Mouse (Mus musculus) heart, embryonic 16.5 days (tissue): ENCODE results near the gene Ltbp2. TPM values are rescaled to one million over a fixed set of nuclear protein-coding genes. Genes with fewer than 3 reads are reported as not detected.

Experiments
- ATAC-seq: fragments of 200-750 bp; cut with Nextera tagmentation; replicated peaks from 2 replicates; pipeline ENCODE4 v1.8.0; 2017; ENCODE audit warnings: moderate number of reproducible peaks; ENCODE audit not compliant: insufficient read depth, low FRiP score; ENCODE audit errors: extremely low read depth
- H3K27ac ChIP-seq: fragments of 300-500 bp; sonication (generic); 2 replicates; pipeline ENCODE4 v1.5.1; 2014; ENCODE audit warnings: mild to moderate bottlenecking, low read length, control low read depth, moderate library complexity
- H3K27me3 ChIP-seq: fragments of 300-500 bp; sonication (generic); 2 replicates; pipeline ENCODE4 v1.6.1; 2014; ENCODE audit warnings: low read length, mixed read lengths; ENCODE audit not compliant: control insufficient read depth, insufficient read depth
- H3K36me3 ChIP-seq: fragments of 300-500 bp; sonication (generic); 2 replicates; pipeline ENCODE4 v1.6.1; 2014; ENCODE audit not compliant: control insufficient read depth, insufficient read depth
- H3K4me1 ChIP-seq: fragments of 300-500 bp; sonication (generic); 2 replicates; pipeline ENCODE4 v1.6.1; 2014; ENCODE audit warnings: low read length, mixed read lengths; ENCODE audit not compliant: control insufficient read depth, insufficient read depth
- H3K4me2 ChIP-seq: fragments of 300-500 bp; sonication (generic); 2 replicates; pipeline ENCODE4 v1.6.1; 2014; ENCODE audit warnings: low read depth, mild to moderate bottlenecking, control low read depth, low read length
- H3K4me3 ChIP-seq: fragments of 300-500 bp; sonication (generic); 2 replicates; pipeline ENCODE4 v1.5.1; 2014; ENCODE audit warnings: mild to moderate bottlenecking, control low read depth, low read length
- H3K9ac ChIP-seq: fragments of 300-500 bp; sonication (generic); 2 replicates; pipeline ENCODE4 v1.6.1; 2014; ENCODE audit warnings: low read length, control low read depth
- H3K9me3 ChIP-seq: fragments of 300-500 bp; sonication (generic); replicated peaks from 2 replicates; pipeline ENCODE4 v1.6.1; 2016; ENCODE audit warnings: low read length; ENCODE audit not compliant: control insufficient read depth
- WGBS: fragments of 180-500 bp; shearing (Covaris S2); extraction: QIAGEN DNeasy Blood & Tissue Kit; methylation state at CpG from one replicate; pipeline ENCODE4 v1.1.7; 2014; 5-methylcytosine and 5-hydroxymethylcytosine counted together
- polyA plus RNA-seq: library from polyadenylated mRNA; unstranded; fragments of >200 nt; fragmentation: Nextera tagmentation; extraction: Ambion mirVana; gene quantifications from 2 replicates; pipeline ENCODE4 v1.2.1, GENCODE M21; 2015

Ltbp2 gene
- polyA plus RNA-seq, 1 experiment from 2014 or later = 5.9 TPM

GRCm38 (mm10) chr12:84851403-84852040, 24.8 kb downstream of the Ltbp2 start:
- 44% methylated on average over 11 of the region's 11 CpGs for WGBS

DNA sequence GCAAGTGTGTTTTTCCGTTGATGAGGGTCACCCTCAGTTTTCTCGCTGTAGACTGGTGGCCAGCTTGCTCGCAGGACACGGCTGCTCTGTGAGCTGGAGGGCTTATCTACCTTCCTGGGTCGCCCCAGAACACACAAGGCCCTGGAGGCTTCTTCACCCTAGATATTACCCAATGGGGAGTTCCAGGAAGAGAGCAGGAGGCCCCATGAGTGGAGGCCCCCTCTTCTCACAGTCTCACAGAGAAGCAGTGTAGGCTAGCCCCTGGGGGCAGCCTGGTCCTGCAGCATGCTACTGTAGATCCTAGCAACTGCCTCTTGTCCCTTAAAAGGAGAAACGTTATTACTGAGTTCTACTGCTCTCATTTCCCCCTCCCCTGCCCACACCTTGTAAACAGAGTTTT, 28.4 kb downstream of the Ltbp2 start:
- no peaks in the 10 kb centered on the region for H3K9me3 ChIP-seq
- ATAC-seq = no peak
- H3K4me1 ChIP-seq = no peaks in the 10 kb centered on the region
- H3K36me3 ChIP-seq = no peaks in the 10 kb centered on the region
- no peak overlapping the region for H3K27ac ChIP-seq
- WGBS = 47% methylated on average over 6 of the region's 6 CpGs
- no peak overlapping the region for H3K9ac ChIP-seq
- no peak overlapping the region for H3K4me3 ChIP-seq
- H3K4me2 ChIP-seq = no peak overlapping the region
- H3K27me3 ChIP-seq = peaks cover 15% of the 10 kb centered on the region

More at GRCm38 (mm10) chr12:84851403-84852040, 24.8 kb downstream of the Ltbp2 start:
- Histone ChIP-seq H3K27ac (no peak overlapping the region), H3K4me2 (no peak overlapping the region), H3K4me3 (no peak overlapping the region), H3K27me3 (peaks cover 11% of the 10 kb centered on the region), H3K36me3 (no peaks in the 10 kb centered on the region), H3K9me3 (no peaks in the 10 kb centered on the region), H3K9ac (no peak overlapping the region), H3K4me1 (no peaks in the 10 kb centered on the region)
- no peak for ATAC-seq

DNA sequence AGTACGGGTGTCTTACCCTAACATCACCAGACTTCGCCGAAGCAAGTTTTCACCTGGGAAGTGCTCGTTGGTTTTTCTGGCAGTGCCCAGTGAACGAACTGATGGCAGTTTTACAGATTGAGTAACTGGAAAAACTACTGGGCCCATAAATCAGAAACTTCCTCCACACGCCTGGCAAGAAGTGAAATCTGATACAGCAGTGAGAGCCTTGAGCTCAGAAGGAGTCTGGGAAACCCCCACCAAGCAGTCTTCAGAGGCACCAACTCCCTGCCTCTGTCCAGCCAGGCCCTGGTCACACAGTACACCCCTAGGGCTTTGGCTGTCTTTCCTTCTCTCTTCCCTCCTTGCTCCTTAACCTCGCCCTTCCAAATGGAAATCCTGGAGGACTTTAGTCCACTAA, 28.9 kb downstream of the Ltbp2 start:
- H3K4me3 ChIP-seq = no peak overlapping the region
- no peak overlapping the region for H3K4me2 ChIP-seq
- no peak overlapping the region for H3K9ac ChIP-seq
- no peaks in the 10 kb centered on the region for H3K9me3 ChIP-seq
- 44% methylated on average over 7 of the region's 7 CpGs for WGBS
- no peaks in the 10 kb centered on the region for H3K4me1 ChIP-seq
- ATAC-seq = no peak
- H3K36me3 ChIP-seq = no peaks in the 10 kb centered on the region
- peaks cover 15% of the 10 kb centered on the region for H3K27me3 ChIP-seq
- H3K27ac ChIP-seq = no peak overlapping the region

- Histone ChIP-seq H3K9ac (no peak overlapping the region), H3K9me3 (no peaks in the 10 kb centered on the region), H3K4me2 (no peak overlapping the region), H3K4me1 (no peaks in the 10 kb centered on the region), H3K27me3 (peaks cover 15% of the 10 kb centered on the region), H3K36me3 (no peaks in the 10 kb centered on the region), H3K27ac (no peak overlapping the region), H3K4me3 (no peak overlapping the region)
- WGBS = 59% methylated on average over 9 of the region's 9 CpGs
- no peak for ATAC-seq
Observed at GRCm38 (mm10) chr12:84846594-84847014, 29.7 kb downstream of the Ltbp2 start.

GRCm38 (mm10) chr12:84842706-84843105, 33.6 kb downstream of the Ltbp2 start:
- H3K36me3 ChIP-seq = no peaks in the 10 kb centered on the region
- WGBS = 73% methylated on average over 6 of the region's 6 CpGs
- H3K4me1 ChIP-seq = no peaks in the 10 kb centered on the region
- H3K9me3 ChIP-seq = no peaks in the 10 kb centered on the region
- no peak for ATAC-seq
- peaks cover 4% of the 10 kb centered on the region; the same call in 1 of the 2 replicates for H3K27me3 ChIP-seq
- H3K4me2 ChIP-seq = no peak overlapping the region
- no peak overlapping the region for H3K9ac ChIP-seq
- no peak overlapping the region for H3K4me3 ChIP-seq
- no peak overlapping the region for H3K27ac ChIP-seq

DNA sequence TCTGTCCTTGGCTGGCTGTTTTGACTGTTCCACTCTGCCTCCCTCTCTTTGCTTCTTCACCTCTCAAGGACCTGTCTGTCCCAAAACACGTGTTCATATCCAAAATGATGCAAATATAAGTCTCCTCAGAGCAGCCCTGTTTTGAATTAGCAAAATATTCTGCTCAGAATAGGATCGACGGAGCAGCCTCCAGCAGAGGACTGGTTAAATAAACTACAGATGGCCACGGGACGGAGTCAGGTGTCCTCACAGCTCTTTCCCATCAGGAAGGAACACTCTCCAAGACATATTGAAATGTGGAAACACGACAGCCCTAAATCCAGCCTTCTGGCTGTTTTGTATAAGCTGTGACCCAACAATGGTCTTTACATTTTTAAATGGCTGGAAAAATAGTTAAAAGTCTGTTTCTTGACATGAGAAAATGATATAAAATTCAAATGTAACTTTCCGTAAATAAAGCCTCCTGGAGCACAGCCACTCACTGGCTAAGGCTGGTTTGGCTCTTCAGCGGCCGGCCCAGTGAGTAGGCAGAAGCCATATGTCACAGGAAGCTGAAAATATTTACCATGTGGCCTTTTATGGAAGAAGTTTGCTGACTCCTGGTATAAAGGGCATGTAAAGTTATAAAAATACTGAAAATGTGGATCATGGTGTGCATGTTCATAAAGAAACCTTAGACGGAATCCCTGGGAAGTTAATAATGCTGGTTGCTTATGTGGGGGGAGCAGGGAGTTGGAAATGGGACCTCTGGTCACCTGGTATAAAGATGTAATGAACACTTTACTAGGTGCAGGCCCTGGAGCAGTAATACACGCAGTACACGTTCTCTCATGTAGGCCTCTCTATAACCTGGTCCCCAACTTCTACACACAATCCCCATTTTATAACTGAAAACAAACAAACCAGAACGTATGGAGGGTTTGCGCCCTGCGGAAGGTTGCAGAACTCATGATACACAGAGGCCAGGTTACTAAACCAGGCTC, 34.9 kb downstream of the Ltbp2 start:
- H3K4me1 ChIP-seq = no peaks in the 10 kb centered on the region
- no peaks in the 10 kb centered on the region for H3K36me3 ChIP-seq
- ATAC-seq = no peak
- H3K9ac ChIP-seq = no peak overlapping the region
- H3K4me2 ChIP-seq = no peak overlapping the region
- no peak overlapping the region for H3K4me3 ChIP-seq
- H3K27ac ChIP-seq = no peak overlapping the region
- 80% methylated on average over 15 of the region's 15 CpGs for WGBS
- H3K9me3 ChIP-seq = no peaks in the 10 kb centered on the region
- peaks cover 4% of the 10 kb centered on the region; the same call in 1 of the 2 replicates for H3K27me3 ChIP-seq

DNA sequence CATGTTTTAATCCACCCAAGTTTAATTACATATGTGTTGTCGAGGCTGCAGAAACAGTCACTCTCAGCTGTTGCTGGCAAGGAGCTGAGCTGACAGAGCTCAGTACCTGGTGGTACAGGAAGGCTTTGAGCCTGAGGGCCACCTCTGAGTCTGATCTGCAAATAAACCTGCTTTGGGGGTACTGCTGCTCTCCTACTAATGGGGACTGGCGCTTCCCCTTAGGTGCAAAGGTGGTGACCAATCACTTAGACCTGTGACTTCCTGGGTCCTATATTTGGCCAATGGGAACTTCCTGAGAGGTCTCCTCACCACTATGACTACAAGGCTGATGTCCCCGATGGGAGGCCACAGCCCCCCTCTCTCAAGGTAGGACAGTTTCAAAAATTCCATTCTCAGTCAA, 35.6 kb downstream of the Ltbp2 start:
- H3K27ac ChIP-seq = no peak overlapping the region
- H3K9me3 ChIP-seq = no peaks in the 10 kb centered on the region
- no peak overlapping the region for H3K9ac ChIP-seq
- H3K4me1 ChIP-seq = no peaks in the 10 kb centered on the region
- no peak for ATAC-seq
- H3K36me3 ChIP-seq = no peaks in the 10 kb centered on the region
- peaks cover 4% of the 10 kb centered on the region for H3K27me3 ChIP-seq
- no peak overlapping the region for H3K4me3 ChIP-seq
- H3K4me2 ChIP-seq = no peak overlapping the region
- 66% methylated on average over 3 of the region's 3 CpGs for WGBS

GRCm38 (mm10) chr12:84839965-84840364, 36.4 kb downstream of the Ltbp2 start:
- 65% methylated on average over 4 of the region's 4 CpGs for WGBS
- no peak for ATAC-seq
- H3K4me3 ChIP-seq = no peak overlapping the region
- H3K4me2 ChIP-seq = no peak overlapping the region
- no peak overlapping the region for H3K27ac ChIP-seq
- peaks cover 5% of the 10 kb centered on the region for H3K27me3 ChIP-seq
- H3K4me1 ChIP-seq = no peaks in the 10 kb centered on the region
- no peaks in the 10 kb centered on the region for H3K36me3 ChIP-seq
- no peak overlapping the region for H3K9ac ChIP-seq
- no peaks in the 10 kb centered on the region for H3K9me3 ChIP-seq

- Histone ChIP-seq H3K36me3 (no peaks in the 10 kb centered on the region), H3K4me3 (no peak overlapping the region), H3K9ac (no peak overlapping the region), H3K4me2 (no peak overlapping the region), H3K27ac (no peak overlapping the region), H3K9me3 (no peaks in the 10 kb centered on the region), H3K27me3 (peaks cover 9% of the 10 kb centered on the region), H3K4me1 (no peaks in the 10 kb centered on the region; the same call in 1 of the 2 replicates)
- WGBS = 66% methylated on average over 5 of the region's 5 CpGs
- no peak for ATAC-seq
Observed at GRCm38 (mm10) chr12:84835626-84836025, 40.7 kb downstream of the Ltbp2 start.
